Mouse (Mus musculus): ENCODE results near the gene Kctd21.

Gene Kctd21

DNA sequence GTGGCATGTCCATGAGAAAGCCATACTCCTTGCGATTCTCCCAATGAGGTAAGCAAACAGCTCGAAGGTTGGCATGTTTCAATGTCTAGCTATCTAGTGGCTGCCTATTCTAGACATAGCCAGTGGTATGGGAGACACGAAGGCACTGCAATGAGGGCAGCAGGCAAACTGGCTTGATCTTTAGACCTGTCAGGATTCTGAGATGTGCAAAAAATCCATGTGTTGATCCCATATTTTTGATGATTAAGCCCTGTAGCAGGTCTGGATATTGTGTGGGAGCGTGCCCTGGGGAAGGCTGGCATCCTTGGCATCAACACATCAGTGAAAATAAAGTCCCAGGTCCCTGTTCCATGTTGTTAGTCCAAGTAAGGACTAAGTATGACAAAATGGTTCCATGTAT lies 56.4 kb downstream of the Kctd21 start:
- no peak for DNase-seq

DNA sequence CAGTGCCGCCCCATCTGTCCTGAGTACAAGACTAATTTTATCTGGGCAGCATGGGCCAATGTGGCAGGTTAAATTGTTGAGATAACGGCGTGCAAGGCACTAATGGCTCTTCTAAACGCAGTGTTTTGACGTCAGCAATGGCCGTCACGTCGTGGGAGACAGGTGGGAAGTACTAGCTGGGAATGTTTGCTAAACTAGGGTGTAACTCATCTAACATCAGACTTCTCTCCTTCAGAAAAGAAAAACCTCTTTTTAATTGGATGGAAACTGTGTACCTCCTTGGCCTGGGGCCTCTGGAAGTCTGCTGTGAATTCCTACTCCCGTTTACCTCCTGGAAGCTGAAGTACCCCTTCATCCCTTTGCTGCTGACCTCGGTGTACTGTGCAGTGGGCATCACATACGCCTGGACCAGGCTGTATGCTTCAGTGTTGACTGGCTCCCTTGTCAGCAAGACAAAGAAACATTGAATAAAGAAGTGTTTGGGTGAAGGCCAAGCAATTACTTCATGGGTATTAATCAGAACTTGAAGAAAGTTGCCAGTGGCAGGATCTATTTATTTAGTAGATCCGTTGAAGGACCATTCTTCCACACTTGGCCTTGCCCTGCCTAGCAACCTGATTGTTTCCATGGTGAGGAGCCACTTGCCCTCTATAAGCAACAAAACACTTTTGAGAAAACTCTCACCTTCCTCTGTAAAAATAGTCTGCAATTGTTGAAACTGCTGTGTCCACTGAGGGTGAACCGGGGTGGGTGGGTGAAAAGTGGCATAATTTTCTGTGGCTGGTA lies 59.4 kb downstream of the Kctd21 start:
- peak; percentile 63 to 78 for DNase-seq

DNA sequence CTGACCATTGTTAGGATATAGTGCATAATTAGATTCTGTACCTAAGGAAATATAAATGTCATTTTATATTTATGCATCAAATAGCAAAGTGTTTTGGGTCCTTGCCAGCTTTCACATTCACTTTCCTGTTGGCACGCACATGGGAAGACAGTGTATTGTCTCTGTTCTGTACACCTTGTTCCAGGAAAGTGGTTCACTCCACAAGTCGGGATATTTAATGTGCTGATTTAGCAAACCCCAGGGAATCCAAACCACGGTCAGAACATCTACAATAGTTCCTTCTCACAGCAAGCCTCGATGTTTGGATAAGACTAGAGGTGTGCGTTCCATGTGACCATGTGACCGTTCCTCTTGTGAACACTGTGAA lies 59.9 kb downstream of the Kctd21 start:
- DNase-seq = no peak

DNA sequence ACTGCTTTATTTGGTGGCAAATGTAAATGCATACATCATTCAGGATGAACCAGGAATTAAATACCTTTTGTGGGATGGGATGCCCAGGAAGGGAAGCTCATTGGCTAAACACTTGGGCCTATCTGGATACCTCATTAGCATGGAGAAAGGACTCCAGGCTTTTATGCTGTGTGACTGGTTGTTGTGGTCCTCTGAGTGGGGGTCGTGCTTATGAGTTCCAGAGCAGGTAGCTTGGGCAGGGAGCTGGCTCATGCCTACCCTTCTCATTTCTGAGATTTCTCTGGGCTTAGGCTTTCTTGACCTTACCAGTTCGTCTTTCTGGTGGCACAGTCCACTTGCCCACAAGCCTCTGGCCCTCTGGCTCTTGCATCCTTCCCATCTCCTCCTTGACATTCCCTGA lies 62.2 kb downstream of the Kctd21 start:
- DNase-seq = no peak

DNA sequence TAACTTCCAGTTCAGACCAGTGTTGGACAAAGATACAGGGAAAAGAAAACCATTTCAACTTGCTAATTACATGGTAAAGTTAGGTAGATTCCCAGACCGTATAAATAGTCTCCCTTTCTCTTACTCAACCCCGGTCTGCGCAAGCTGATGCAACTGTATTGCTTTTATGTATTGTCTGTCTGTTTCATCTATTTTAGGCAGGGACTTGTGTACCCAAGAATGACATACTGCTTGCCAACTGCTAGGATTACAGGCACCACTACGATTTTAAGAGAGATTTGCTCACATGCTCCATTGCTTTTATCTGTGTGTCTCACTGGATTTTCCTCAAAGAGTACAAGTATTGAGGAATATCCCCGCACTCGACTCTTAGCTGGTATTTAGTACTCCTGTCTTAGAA lies 66.8 kb downstream of the Kctd21 start:
- no peak for DNase-seq

Data from lung, postnatal 4 days (tissue).